Mouse (Mus musculus): ENCODE measurements around the gene Mogat2.

Gene Mogat2

GRCm38 (mm10) chr7:99234916-99235315, 3.5 kb downstream of the Mogat2 start:
- no peak for DNase-seq

DNA sequence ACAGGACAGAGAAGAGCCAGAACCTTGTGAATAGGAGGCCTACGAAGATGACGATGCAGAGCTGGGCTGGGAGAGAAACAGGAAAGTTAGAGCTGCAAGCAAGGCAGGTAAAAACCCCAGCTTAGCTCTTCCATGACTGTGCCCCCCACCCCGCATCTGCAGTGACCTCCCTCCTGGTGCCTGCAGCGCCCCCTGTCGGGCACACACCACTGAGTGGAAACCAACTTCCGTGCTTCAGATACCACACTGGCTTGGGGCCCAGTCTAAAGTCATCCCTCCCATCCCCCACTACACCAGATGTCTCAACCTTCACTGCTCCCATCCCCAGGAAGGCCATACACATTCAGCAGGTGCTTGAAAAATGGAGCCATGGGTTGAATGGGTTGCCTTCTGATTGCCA, 5.8 kb downstream of the Mogat2 start:
- no peak for DNase-seq

DNA sequence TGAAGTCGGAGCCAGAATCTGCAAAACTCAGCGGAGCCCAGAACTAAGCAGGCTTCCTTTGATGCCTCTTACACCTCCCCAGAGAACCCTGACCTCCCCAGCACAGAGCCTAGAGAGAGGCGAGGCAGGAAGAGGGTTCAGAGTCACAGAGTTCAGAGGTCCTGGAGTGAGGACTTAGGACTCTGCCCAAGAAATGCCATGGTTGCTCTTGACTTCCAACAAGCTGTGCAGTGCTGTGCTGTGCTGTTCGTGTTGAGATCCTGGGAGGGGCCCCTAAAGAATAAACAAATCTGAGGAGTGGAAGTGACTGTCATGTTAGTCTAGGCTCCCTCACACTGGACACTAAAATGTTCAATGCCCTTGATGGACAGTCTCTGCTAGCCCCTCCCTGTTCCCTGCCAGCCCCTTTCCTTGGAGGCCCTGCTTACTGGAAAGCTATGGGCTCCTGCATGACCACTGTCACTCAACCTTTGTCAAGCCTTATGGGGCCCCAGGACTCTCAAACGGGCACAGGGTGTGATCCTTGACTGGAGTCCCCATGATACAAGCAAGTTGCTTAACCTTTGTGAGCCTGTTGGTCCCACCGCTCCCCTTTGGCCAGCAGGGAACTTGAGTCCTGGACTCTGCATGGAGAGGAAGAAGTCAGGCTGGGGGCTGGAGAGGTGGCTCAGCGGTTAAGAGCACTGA, 8.2 kb downstream of the Mogat2 start:
- no peak for DNase-seq

- no peak for DNase-seq
Measured at GRCm38 (mm10) chr7:99229411-99229810, 9.0 kb downstream of the Mogat2 start.

DNA sequence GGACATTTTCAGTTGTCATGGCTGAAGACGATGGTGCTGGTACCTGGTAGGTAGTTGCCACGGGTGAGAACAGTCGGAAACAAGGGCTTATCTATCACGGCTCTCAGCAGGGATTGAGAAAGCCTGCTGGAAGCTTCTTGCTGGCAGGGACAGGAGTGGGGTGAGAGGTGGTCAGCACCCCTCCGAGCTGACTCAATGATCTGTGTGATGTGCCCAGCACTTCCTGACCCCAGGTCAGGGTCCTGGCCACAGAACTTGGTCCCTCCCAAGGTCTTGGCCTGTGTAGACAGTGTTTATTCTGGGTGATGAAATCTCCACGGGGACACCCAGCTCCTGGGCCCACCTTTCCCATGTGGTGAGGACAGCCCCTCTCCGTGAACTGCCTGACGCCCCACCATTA, 9.6 kb downstream of the Mogat2 start:
- no peak for DNase-seq

DNA sequence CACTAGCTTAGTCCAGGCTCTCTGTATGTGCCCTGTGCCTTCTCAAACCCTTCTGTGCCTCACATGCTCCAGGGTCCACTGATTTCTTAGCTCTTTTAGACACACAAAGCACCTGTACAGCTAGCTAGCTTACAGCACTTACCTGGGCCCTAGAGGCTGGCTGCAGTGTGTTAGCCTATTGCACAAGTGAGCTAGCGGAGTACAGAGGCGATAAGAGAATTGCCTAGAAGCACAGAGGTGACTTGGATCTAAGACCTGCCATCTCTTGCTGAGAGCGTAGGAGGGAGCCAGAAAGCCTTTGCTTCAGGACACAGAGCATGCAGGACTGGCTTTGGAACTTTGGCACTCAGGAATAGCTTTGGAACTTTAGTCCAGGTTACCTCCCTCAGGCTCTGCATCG, 11.2 kb downstream of the Mogat2 start:
- no peak for DNase-seq

- DNase-seq, result no peak
Measured at GRCm38 (mm10) chr7:99226662-99227061, 11.8 kb downstream of the Mogat2 start.

DNA sequence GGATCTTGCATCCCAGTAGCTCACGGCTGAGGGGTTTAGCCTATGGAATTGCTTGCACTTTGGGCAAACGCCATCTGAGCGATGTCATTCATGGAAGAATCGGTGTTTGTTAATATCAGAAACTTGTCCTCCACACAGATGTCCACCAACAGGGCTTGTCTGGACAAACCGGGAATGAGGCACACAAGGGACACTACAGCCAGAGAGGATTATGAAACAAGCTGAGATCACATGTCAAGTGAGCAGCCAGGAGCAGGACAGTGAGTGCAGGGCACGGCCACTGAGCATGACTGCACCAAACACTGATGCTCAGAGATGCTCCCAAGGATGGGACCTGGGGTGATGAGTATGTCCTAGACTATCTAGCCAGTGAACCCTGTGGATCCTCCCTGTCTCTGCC, 13.0 kb downstream of the Mogat2 start:
- DNase-seq, result no peak

DNA sequence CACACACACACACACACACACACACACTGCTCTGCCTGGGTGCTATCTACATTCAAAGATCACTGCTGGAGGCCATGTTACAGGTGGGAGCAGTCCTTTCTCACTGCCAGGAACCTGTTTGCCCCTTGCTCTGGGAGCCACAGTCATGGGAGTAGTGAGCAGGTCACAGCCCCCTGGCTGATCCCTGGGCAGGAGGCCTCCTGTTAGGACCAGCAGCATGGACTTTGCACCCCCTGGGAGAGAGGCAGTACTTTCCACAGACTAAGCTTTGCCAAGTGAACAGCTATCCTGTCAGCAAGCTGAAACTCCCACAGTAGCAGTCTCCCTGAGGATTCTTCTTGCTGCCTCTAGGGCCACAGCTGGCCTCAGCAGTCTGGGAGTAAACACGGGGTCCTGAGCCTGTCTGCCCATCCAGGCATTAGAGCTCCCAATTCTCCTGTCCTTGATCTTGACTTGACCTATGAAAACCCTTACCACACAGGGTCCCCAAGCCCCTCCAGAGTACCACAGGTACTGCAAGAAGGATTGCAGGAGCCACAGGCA, 13.7 kb downstream of the Mogat2 start:
- no peak for DNase-seq

- DNase-seq, result no peak
Measured at GRCm38 (mm10) chr7:99224225-99224624, 14.2 kb downstream of the Mogat2 start.

- peak; percentile 9 for DNase-seq
Measured at GRCm38 (mm10) chr7:99217338-99218074, 20.9 kb downstream of the Mogat2 start.

- no peak for DNase-seq
Measured at GRCm38 (mm10) chr7:99215347-99215855, 23.0 kb downstream of the Mogat2 start.

DNA sequence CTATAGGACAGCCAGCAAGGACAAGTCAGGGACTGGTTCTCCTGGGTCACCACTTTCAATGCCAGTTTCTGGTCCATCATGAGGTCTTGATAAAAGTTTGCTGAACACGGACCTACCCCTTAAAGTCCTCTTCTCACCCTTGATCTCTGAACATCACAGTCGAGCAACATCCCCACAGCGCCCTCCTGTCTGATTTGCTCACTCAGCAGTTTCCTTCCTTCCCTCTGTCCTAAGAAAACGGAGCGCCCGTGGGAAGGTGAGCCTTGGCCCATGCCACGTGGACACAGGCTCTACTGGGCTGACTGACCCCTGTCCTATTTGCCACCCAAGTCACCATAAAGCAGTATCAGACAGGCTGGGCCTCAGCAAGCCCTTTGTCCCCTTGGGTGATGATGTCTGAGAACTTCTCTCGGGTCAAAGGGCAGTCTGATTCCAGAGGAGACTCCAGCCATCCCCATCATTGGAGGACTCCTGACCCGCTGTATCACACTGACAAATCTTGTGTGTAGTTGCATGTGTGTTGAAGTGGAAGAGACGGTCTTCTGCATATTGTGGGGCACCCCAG, 23.7 kb downstream of the Mogat2 start:
- no peak for DNase-seq

DNA sequence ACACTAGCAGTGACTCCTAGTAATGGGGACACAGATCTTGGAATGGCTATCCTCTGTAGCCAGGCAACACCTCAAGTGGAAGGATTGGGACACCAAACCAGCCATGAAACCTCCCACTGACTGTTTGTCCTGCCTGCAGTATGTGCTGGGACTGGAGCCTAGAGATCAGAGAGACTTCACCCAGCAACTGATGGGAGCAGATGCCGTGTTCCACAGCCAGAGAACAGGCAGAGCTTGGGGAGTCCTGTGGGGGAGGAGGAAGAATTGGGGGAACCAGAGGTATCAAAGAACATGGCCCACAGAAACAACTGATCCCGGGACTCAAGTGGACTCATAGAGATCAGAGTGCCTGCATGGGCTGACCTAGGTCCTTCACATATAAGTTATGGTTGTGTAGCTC, 24.7 kb downstream of the Mogat2 start:
- DNase-seq, result no peak

- DNase-seq, result no peak
Measured at GRCm38 (mm10) chr7:99213056-99213455, 25.4 kb downstream of the Mogat2 start.

- no peak for DNase-seq
Measured at GRCm38 (mm10) chr7:99208704-99209103, 29.7 kb downstream of the Mogat2 start.

GRCm38 (mm10) chr7:99206364-99206763, 32.1 kb downstream of the Mogat2 start:
- no peak for DNase-seq

- DNase-seq, result no peak
Measured at GRCm38 (mm10) chr7:99202163-99202562, 36.3 kb downstream of the Mogat2 start.

DNA sequence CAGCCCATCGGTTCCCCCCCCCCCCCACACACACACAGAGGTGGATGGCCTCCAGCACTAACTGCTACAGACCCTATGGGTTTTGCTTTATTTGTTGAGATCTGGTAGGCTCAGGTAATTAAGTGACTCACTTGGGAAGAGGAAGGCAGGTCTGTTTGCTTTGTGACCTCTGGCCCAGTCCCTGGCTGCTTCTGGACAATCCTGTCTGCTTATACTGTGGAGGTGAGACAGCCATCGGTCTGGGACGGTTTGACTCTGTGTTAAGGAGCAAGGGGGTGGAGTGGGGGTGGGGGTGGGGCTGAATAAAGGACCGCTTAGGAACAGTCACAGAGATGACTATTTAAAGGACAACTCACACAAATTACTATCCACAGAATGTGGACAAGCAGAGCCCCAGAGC, 38.1 kb downstream of the Mogat2 start:
- DNase-seq, result no peak

- no peak for DNase-seq
Measured at GRCm38 (mm10) chr7:99199451-99200175, 38.8 kb downstream of the Mogat2 start.

DNA sequence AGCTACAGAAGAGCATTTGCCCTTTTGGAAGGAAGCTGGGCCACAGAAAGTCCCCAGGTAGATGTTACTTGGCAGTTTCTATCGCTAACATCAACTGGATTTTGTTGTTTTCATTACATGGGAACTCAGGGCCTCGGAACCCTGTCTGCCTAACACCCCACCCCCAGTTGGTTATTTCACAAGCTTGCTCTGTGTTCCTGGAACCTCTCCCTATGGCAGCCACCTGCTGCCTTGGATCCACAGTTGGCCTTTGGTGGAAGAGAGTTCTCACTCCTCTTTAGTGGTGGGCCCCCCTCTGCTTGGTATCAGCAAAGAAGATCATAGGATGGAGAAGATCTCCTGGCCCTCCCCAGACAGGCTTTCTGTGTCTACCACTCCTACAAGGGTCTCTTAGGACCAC, 39.6 kb downstream of the Mogat2 start:
- no peak for DNase-seq

- DNase-seq, result no peak
Measured at GRCm38 (mm10) chr7:99194511-99194910, 43.9 kb downstream of the Mogat2 start.

DNA sequence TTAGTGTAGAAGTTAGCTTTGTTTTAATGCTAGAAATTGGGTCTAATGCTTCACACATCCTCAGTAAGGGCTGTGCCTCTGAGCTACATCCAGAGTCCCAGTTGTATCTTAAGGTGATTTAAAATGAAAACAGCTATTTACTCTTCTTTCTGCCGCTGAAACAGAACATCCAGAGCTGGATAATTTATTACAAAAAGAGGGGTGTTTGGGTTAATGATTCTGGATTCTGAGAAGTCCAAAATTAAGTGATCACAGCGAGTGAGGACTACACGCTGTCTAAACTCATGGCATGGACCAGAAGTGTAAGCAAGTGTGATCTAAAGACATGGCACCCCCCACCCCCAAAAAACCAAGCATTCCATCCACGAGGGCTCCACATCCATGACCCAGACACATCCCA, 44.5 kb downstream of the Mogat2 start:
- DNase-seq, result no peak
